Mouse (Mus musculus): ENCODE results near the gene Tut1. TPM values are rescaled to one million over a fixed set of nuclear protein-coding genes. Genes with fewer than 3 reads are reported as not detected.
"Not testable (repeated sequence)": the region's sequence is repeated elsewhere in the genome, so short reads cannot be mapped to it uniquely, and the experiment has no call there.

The Tut1 gene
- polyA plus RNA-seq, 1 experiment from 2014 or later = 39.3 TPM

DNA sequence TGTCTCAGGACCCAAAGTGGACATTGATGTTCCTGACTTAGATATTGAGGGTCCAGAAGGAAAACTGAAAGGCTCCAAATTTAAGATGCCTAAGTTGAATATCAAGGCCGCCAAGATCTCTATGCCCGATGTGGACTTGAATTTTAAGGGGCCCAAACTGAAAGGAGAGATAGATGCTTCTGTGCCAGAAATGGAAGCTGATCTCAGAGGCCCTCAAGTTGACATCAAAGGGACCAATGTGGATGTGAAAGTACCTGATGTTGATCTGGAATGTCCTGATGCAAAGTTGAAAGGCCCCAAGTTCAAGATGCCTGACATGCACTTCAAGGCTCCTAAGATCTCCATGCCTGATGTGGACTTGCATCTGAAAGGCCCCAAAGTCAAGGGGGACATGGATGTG, 53.3 kb downstream of the Tut1 start:
- 92% methylated on average over 2 of the region's 2 CpGs for WGBS

More for the DNA sequence above, 53.3 kb downstream of the Tut1 start:
- H3K36me3 ChIP-seq; H3K4me3 ChIP-seq; DNase-seq (ENCODE audit: low spot score); H3K4me1 ChIP-seq (replicated peaks); H3K9me3 ChIP-seq; H3K27me3 ChIP-seq (ENCODE audit: insufficient read depth, poor library complexity, severe bottlenecking); H3K27ac ChIP-seq: not testable (repeated sequence)

Other genes with a start within 250 kb of the Tut1 start
- 128 and 146 TPM in 2 replicates for gene Slc3a2, start 230.5 kb upstream of the Tut1 start, polyA plus RNA-seq (2016; fragmentation: Nextera tagmentation; extraction: Ambion mirVana)
- 112 and 115 TPM in 2 replicates for gene Wdr74, start 218.0 kb upstream of the Tut1 start, polyA plus RNA-seq (2016; fragmentation: Nextera tagmentation; extraction: Ambion mirVana)
- 2.8 and 2.9 TPM in 2 replicates for gene 1700092M07Rik, start 213.1 kb upstream of the Tut1 start, polyA plus RNA-seq (2016; fragmentation: Nextera tagmentation; extraction: Ambion mirVana)
- 95.6 and 106 TPM in 2 replicates for gene Stx5a, start 212.4 kb upstream of the Tut1 start, polyA plus RNA-seq (2016; fragmentation: Nextera tagmentation; extraction: Ambion mirVana)
- gene Nxf1, start 196.8 kb upstream of the Tut1 start, polyA plus RNA-seq (2016; fragmentation: Nextera tagmentation; extraction: Ambion mirVana) = 233 and 249 TPM in 2 replicates
- gene Tmem223, start 182.9 kb upstream of the Tut1 start, polyA plus RNA-seq (2016; fragmentation: Nextera tagmentation; extraction: Ambion mirVana) = 185 and 220 TPM in 2 replicates
- 51.7 and 54.4 TPM in 2 replicates for gene Tmem179b, start 179.4 kb upstream of the Tut1 start, polyA plus RNA-seq (2016; fragmentation: Nextera tagmentation; extraction: Ambion mirVana)
- 43.8 and 44.2 TPM in 2 replicates for gene Taf6l, start 167.4 kb upstream of the Tut1 start, polyA plus RNA-seq (2016; fragmentation: Nextera tagmentation; extraction: Ambion mirVana)
- 189 and 194 TPM in 2 replicates for gene Polr2g, start 155.3 kb upstream of the Tut1 start, polyA plus RNA-seq (2016; fragmentation: Nextera tagmentation; extraction: Ambion mirVana)
- 7.2 and 8.3 TPM in 2 replicates for gene Zbtb3, start 151.3 kb upstream of the Tut1 start, polyA plus RNA-seq (2016; fragmentation: Nextera tagmentation; extraction: Ambion mirVana)
- 52.0 and 67.5 TPM in 2 replicates for gene Ttc9c, start 134.5 kb upstream of the Tut1 start, polyA plus RNA-seq (2016; fragmentation: Nextera tagmentation; extraction: Ambion mirVana)
- gene Hnrnpul2, start 133.8 kb upstream of the Tut1 start, polyA plus RNA-seq (2016; fragmentation: Nextera tagmentation; extraction: Ambion mirVana) = 4.1 and 4.5 TPM in 2 replicates
- 0.31 TPM in 1 of 2 replicates, not detected in the other for gene AC129217.1, start 124.1 kb upstream of the Tut1 start, polyA plus RNA-seq (2016; fragmentation: Nextera tagmentation; extraction: Ambion mirVana)
- gene Bscl2, start 116.4 kb upstream of the Tut1 start, polyA plus RNA-seq (2016; fragmentation: Nextera tagmentation; extraction: Ambion mirVana) = 55.8 and 64.3 TPM in 2 replicates
- gene Gng3, start 114.7 kb upstream of the Tut1 start, polyA plus RNA-seq (2016; fragmentation: Nextera tagmentation; extraction: Ambion mirVana) = 66.7 and 140 TPM in 2 replicates
- 0.44 and 0.47 TPM in 2 replicates for gene Lrrn4cl, start 103.1 kb upstream of the Tut1 start, polyA plus RNA-seq (2016; fragmentation: Nextera tagmentation; extraction: Ambion mirVana)
- 201 and 202 TPM in 2 replicates for gene Ubxn1, start 82.4 kb upstream of the Tut1 start, polyA plus RNA-seq (2016; fragmentation: Nextera tagmentation; extraction: Ambion mirVana)
- 57.9 and 62.5 TPM in 2 replicates for gene Uqcc3, start 72.9 kb upstream of the Tut1 start, polyA plus RNA-seq (2016; fragmentation: Nextera tagmentation; extraction: Ambion mirVana)
- 111 and 112 TPM in 2 replicates for gene Lbhd1, start 70.1 kb upstream of the Tut1 start, polyA plus RNA-seq (2016; fragmentation: Nextera tagmentation; extraction: Ambion mirVana)
- not detected in 2 replicates for gene Gm49403, start 69.9 kb upstream of the Tut1 start, polyA plus RNA-seq (2016; fragmentation: Nextera tagmentation; extraction: Ambion mirVana)
- gene 1810009A15Rik, start 65.0 kb upstream of the Tut1 start, polyA plus RNA-seq (2016; fragmentation: Nextera tagmentation; extraction: Ambion mirVana) = 139 and 159 TPM in 2 replicates
- 0.22 TPM in 1 of 2 replicates, not detected in the other for gene Gm49416, start 64.9 kb upstream of the Tut1 start, polyA plus RNA-seq (2016; fragmentation: Nextera tagmentation; extraction: Ambion mirVana)
- 56.4 and 60.3 TPM in 2 replicates for gene Ints5, start 60.8 kb upstream of the Tut1 start, polyA plus RNA-seq (2016; fragmentation: Nextera tagmentation; extraction: Ambion mirVana)
- 113 and 125 TPM in 2 replicates for gene Ganab, start 55.8 kb upstream of the Tut1 start, polyA plus RNA-seq (2016; fragmentation: Nextera tagmentation; extraction: Ambion mirVana)
- gene B3gat3, start 33.5 kb upstream of the Tut1 start, polyA plus RNA-seq (2016; fragmentation: Nextera tagmentation; extraction: Ambion mirVana) = 63.1 and 78.0 TPM in 2 replicates
- 3.4 and 4.2 TPM in 2 replicates for gene Rom1, start 24.5 kb upstream of the Tut1 start, polyA plus RNA-seq (2016; fragmentation: Nextera tagmentation; extraction: Ambion mirVana)
- 21.3 and 24.9 TPM in 2 replicates for gene Eml3, start 24.3 kb upstream of the Tut1 start, polyA plus RNA-seq (2016; fragmentation: Nextera tagmentation; extraction: Ambion mirVana)
- gene Mta2, start 12.0 kb upstream of the Tut1 start, polyA plus RNA-seq (2016; fragmentation: Nextera tagmentation; extraction: Ambion mirVana) = 178 and 184 TPM in 2 replicates
- gene Eef1g, start 13.2 kb downstream of the Tut1 start, polyA plus RNA-seq (2016; fragmentation: Nextera tagmentation; extraction: Ambion mirVana) = 402 and 497 TPM in 2 replicates
- 8.1 and 11.0 TPM in 2 replicates for gene Ahnak, start 35.4 kb downstream of the Tut1 start, polyA plus RNA-seq (2016; fragmentation: Nextera tagmentation; extraction: Ambion mirVana)
- gene Scgb1a1, start 134.1 kb downstream of the Tut1 start, polyA plus RNA-seq (2016; fragmentation: Nextera tagmentation; extraction: Ambion mirVana) = not detected in 2 replicates
- gene Asrgl1, start 181.8 kb downstream of the Tut1 start, polyA plus RNA-seq (2016; fragmentation: Nextera tagmentation; extraction: Ambion mirVana) = 12.9 and 15.3 TPM in 2 replicates